Mouse (Mus musculus) left cerebral cortex, adult 8-10 months (tissue): ENCODE data around the gene Iqsec1. TPM values are rescaled to one million over a fixed set of nuclear protein-coding genes. Genes with fewer than 3 reads are reported as not detected.
A peak's percentile ranks its signal among the peaks of the same experiment; 100 is the strongest.

ENCODE experiments used
- DNase-seq, 2 experiments: peaks; one replicate each; pipeline ENCODE4 v3.0.0; 2022; ENCODE audit warnings: low spot score in 2 of 2
- total RNA-seq, 4 experiments: library from RNA; stranded (reverse); gene quantifications; 2 replicates each; pipeline ENCODE4 v1.2.4; 2022

Gene Iqsec1
- total RNA-seq, 4 experiments from 2014 or later: 334 to 403 (median 359) TPM

DNA sequence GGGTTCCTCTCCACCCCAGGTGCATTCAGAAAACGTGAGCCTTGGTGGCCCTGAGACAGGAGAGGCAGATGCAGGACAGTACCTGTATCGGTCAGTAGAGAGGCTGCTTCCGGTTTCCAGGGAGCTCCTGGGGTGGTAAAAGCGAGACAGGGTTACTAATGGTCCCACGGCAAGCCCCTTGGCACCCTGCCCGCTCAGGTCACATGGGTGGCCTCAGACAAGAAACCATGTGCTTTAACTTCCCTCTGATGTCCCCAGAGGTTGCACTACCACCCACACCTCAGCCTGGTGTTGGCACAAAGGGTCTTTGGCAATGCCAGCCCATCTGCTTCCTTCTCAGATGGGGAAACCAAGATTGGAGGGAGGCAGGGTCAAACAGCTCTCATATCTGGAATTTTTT is 201.4 kb downstream of the Iqsec1 start:
- DNase-seq: no peak

DNA sequence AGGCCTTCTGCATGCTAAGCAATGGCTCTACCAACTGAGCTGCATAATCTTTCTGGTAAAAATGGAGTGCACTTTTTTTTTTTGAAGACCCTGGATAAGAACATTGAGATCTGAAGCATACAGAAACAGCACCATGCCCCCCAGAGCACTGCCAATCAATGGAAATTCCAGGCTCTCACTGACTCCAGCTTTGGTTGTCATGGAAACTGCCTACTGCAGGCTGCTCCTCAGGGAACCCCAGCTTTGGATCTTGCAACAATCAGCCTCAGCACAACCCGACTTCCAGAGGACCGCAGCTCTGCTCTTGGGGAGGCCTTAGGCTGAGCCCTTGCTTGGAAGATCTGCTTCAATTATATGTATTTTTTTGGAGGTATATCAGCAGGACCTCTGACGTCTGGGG is 201.9 kb downstream of the Iqsec1 start:
- no peak for DNase-seq

DNA sequence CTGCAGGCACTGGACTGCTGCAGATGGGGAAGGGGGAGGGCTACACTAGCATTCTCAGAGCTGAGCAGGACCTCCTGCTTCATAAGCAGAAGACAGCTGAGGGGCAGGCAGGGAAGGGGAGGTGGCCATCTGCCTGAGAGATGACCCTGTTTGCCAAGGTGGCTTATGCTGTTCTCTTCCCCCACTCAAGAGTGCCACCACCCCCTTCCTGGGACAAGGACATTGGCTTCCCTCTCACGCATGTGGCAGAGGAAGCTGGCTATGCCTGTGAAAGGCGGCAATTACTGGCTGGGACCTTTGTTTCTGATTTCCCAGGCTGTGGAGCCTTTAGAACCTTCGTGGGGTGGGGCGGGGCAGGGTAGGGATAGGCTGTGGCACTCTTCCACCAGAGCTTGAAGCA is 204.5 kb downstream of the Iqsec1 start:
- DNase-seq: peak in 1 of 2 experiments; percentile 40

DNA sequence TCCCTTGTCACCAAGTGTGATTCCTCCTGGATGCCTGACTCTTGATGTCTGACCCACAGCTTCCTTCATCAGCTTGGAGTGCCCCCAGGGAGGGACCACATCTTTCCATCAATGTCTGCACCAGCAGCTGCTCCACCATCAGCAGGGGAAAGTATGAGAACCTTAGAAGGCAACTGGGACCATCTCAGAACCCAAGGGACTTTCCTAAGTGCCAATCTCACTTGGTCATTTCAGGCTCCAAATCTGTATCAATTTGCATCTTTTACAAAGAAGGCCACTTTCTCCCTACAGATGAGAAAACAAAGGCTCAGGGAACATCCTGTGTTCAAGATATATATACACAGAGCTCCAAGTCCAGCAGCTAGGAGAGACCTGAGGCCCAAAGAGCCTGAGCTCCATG is 205.3 kb downstream of the Iqsec1 start:
- DNase-seq: no peak

DNA sequence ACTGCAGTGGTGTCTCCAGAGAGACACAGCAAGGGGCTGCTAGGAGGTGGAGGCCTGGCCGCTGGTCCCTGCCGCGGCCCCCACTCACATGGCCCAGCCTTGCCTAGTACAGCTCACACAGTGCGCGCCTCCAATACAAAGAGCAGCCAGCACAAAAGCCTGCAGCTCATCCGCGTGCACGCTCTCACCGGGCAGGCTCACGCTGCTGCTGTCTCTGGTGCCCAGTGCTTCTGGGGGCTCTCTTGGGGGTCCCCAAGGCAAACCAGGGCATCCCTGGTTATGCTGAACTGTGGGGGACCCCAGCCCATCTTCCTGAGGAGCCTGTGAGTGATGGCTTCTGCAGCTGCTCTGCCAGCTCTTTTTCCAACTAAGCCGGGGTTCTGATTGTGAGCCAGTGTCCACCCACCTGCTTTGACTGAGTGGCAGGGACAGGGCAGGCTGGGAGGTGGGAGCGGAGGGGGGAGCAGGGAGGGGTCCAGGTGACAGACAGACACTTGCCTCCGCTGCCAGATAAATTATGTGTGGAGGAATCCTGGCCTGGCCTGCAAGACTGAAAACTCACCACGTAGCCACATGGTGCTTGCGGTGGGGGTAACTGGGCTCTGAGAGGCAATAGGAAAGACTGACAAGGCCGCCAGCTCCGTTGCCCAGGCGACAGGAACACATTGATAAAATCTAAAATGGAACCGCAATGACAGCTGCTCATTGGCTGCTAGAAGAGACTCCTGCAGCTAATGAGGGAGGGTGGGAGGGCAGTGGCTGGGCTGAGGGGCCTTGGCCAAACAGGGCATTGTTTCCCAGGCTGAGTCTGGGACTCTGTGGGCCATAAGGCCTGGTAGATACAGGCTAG is 206.3 kb downstream of the Iqsec1 start:
- DNase-seq: peak in 1 of 2 experiments; percentile 75

DNA sequence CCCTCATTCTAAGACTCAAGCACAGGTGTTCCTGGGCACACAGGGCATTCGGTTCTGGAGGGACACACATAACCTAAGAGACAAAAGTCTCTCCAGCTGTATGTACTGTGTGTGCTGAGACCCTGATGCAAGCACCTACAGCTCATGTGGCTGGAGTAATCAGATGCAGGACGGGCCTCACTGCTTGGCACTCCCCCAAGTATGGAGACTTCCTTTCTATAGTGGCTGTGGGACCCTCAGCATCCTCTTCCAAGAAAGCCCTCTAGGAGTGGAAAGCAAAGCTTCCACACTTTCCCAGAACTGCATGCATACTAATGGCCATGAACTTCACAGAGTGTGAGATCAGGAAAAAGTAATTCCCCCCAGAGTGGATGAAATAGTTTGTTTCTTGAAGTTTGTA is 208.0 kb downstream of the Iqsec1 start:
- DNase-seq: no peak

DNA sequence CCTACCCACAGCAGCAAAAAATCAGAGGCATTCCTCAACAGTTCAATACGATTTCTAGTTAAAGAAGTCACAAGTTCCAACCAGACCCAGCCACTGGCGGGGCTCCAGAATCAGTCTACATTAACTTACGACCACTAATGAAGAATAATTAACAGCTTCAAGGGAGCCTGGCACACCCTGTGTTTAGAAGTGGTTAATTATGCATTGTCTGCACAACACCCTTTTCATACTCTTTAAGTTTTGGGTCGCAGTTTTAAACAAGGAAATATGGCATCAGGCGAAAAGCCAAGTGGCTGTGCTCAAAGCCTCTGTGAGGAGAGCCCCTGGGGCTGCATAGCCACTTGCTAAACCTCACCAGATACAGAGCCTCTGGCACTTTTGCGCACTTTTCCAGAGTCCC is 209.6 kb downstream of the Iqsec1 start:
- no peak for DNase-seq

DNA sequence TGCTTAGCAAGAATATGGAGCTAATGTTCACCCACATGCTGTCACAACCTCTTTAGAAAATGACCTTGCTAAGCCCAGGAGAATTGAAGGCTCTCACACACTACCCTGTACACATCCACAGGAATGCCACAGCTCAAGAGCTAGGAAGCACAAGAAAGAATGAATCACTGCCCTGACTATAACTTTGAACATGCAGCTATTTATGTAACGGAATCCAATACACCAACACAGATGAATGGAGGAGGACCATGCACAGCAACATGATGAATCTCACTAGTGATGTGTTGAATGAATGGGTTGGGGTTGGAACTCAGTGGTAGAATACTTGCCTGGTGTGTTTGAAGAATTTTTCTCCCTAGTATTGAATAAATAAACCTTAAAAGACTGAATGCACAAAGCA is 211.2 kb downstream of the Iqsec1 start:
- no peak for DNase-seq

DNA sequence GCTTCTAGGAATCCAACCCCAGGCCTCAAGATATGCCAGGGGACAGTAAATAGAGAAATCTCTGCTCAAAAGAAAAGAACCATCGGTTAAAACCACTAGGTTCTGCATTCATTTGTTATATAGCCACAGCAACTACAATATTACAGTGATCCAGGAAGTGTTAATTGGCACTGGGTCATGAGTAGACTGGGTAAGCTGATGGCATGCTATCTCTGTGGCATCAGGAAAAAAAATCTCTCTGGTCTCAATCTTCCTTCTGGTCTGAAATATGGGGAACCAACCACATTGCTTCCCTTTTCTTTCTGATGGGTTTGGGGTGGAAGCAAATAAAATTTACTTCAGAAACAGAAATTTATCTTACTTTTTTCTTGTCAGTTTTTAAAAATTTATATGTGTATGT is 212.9 kb downstream of the Iqsec1 start:
- no peak for DNase-seq

DNA sequence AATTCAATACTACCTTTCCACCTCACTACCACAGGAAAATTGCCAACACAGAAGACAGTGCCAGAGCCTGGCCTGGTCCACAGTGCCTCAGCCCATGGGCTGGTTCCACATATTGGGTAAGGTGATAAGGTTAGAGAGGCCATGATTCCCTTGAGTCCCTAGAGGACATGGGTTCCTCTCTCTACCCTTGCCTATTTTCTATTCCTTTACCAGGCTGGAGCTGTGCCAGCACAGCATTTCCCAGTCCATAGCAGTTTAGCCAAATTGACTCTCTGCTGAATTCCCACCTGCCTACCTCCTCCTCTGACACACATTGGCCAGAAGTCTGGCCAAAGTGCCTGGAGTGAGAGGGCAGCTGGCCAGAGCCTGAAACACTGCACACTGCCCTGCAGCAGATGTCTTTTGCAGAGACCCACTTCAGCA is 214.7 kb downstream of the Iqsec1 start:
- DNase-seq: no peak

DNA sequence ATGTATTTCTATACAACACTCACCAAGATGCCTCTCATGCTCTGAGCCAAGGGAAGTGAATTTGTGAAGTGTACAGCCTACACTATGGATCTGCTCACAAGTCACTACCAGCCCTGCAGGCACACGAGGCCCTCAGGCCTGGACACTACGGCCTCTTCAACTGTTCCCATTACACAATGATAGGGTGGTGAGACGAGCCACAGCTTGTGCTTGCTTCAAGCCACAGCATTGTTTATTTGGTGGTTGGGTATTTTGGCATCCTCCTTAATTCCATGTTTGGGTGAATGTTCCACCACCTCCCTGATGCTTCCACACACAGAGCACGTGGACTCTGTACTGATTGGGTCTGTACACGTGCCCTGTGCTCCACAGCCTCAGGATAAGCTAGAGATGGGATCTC is 216.4 kb downstream of the Iqsec1 start:
- DNase-seq: no peak

DNA sequence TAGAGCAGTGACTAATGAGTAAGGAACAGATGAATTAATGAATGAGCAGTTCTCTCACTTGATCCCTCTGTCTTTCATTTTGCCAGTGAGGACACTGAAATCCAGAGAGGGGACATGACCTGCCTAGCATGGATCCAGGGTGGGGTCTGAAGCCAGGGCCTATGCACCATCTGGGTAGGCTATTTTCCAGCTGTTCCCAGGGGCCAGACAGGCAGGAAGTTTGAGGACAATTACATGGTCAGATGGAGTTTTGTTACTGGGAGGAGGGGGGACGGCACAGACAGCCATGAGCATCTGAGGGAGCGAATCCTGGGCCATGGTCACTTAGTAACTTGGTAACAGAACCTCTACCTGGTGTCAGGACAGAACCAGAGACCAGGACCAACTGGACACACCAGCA is 220.0 kb downstream of the Iqsec1 start:
- DNase-seq: no peak

DNA sequence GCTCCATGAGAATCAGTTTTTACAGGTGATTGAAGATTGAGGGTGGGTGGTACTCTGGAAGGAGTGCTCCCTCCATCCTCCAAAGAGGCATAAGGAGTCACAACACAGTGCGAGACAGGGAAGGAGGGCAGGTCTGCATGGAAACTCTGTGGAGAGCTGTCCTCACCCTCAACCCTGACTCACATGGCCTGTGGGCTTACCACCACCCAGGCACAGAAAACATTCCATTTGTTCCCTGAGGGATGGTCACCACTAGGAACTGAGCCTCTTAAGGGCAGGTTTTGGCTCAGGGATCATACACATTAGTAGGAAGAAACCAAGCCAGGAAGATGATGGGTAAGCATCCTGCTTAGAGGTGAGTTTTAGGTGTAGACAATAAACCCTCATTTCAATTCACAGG is 220.6 kb downstream of the Iqsec1 start:
- no peak for DNase-seq

DNA sequence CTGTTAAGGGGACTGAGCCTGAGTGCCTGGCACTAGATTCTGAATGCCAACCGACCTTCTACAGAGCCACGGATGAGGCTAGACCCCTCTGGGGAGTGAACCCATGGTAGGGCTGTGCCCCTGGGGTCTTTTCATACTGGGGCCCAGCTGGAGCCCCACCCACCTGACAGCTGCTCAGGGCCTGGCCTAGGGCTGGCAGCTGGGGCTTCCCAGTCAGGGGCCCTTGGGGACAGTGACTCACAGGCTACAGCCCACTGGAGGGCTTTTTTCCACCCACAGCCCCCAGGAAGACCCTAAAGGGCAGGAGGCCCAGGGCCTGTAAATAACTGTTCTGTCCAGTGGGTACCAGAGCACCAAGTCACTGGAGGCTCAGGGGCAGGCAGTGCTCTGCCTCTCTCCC is 223.7 kb downstream of the Iqsec1 start:
- DNase-seq: no peak

DNA sequence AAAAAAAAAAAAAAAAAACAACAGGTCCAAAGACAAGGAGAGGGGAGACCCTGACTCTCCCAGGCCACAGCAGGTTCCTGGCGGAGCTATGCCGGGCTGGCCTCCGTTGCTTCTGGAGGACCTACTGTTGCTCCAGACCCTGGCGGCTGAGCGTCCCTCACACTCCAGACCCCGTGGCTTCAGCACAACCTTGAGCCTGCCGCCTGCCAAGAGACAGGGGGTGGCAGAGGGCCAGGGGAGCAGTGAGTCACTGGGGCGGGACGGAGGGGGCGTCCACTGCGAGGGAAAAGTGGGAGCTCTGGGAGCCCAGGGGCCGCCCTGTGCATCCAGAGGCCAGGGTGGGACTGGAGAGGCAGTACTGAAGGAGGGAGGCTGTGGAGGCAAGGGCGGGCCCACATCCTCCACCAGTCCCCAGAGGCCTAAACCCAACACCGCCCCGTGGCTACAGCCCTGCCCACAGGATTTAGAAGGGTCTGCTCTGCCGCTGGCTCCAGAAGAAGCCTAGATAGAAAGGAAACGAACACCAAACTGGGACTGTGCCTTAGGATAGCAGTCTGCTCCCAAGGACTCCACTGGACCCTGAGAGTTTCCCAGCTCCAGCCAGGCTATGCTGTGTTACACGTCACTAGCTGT is 224.4 kb downstream of the Iqsec1 start:
- peak in 1 of 2 experiments; percentile 54 for DNase-seq

DNA sequence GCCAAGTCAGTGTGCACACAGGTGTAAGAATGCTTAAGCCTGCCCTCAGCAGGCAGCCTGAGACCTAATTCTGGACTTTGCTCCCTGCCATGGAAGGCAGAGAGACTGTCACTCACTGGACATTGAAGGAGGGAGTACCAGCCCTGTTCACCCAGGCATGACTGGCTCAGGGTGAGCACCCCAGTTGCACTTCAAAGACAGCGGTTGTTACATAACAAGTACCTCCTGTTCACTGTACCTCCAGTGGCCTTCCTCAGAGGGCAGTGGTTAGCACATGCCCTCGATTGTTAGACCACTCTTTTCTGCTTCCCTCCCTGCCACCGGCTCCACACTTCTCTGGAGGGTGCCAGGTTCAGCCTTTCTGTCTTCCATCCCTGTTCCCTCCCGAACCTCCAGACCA is 225.2 kb downstream of the Iqsec1 start:
- no peak for DNase-seq

DNA sequence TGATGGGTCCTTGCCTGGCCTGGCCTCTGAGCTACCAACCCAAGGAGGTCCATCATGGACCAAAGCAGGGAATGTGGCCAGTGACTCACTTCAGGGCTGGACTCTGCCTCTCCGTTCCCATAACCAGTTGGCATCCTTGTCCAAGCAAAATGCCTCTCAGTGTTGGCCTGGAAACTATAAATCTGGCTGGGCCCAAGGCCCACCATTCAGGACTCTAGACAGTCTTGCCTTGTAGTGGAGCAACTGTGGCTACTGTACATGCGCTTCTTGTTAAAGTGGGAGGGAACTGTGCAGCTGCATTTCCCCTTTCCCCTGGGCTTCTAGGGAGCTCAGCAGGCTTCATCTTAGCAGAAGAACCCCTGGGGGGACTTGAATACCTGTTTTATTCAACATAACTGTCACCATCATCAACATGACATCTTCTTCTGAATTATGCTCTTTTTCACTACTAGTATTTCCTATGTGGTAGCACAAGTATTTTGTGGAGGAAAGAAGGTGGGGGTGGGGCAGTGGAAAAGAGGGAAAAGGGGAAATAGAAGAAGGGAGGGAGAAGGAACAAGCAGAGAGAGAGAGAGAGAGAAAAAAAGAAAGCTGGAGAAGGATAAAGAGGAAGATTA is 226.3 kb downstream of the Iqsec1 start:
- no peak for DNase-seq

DNA sequence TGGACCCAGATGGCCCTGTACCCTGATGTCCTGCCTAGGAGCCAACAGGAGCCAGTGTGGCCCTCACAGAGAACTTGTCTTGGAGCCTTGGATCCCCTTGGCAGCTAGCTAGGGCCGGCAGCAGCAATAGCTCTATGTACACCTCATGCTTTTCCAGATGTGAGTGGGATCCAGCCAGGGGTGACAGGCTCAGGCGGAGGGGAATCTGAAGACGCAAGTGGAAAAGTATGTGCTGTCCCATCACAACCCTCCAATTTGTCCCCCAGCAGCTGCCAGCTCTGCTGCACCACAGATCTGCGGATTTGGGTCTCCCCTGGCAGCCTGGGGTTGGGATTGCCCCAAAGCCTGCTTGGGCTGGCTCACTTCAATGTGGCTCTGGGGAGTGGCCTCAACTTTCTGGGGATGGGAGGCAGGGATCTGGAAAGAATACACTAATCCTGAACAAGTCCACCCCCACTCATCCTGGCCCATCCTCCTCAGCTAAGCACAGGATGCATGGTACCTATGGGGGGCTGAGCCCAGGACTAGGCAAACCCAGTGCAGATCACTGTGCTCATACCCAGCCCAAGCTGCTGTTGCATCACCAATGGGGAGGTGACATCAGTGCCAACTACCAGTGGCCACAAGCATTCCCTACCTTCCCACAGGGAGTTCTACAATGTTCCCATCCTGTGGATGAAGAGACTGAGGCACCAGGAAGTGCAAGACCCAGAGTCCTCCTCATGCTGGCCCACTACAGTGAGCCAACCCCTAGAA is 227.0 kb downstream of the Iqsec1 start:
- no peak for DNase-seq

DNA sequence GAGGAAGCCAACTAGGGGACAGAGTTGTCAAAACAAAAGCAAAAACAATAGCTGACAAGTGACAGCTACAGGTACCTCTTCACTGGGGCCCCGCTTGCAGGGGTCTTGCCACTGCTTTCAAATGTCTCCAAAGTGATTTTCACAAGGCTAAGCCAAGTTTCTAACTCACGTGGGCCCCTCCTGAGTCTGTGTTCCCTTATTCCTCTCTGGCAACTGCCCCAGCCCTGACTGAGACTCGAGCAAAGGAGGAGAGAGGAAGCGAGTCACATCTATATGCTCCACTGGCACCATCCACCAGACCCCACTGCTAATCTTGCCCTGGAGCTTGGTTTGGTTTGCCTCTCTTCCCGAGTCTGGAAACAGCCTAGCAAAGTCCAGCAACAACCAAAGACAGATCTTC is 227.6 kb downstream of the Iqsec1 start:
- DNase-seq: no peak

DNA sequence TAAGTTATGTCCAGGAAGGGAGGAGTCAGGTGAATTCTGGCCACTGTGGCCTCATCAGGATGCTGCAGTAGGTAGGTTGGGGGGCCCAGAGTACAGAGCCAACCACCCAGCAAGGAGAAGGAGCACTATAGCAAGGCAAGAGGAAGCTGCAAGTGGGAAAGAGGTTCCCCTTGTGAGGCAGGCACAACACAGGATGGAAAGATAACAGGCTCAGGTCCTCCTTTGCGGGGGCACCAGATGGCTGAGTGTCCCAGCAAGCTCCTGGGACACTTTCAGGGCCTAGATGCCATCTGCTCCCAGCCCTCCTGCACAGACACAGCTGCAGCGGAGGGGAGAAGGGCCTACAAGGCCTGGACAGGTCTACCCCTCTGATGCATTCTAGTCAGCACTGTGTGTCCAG is 228.7 kb downstream of the Iqsec1 start:
- DNase-seq: no peak

DNA sequence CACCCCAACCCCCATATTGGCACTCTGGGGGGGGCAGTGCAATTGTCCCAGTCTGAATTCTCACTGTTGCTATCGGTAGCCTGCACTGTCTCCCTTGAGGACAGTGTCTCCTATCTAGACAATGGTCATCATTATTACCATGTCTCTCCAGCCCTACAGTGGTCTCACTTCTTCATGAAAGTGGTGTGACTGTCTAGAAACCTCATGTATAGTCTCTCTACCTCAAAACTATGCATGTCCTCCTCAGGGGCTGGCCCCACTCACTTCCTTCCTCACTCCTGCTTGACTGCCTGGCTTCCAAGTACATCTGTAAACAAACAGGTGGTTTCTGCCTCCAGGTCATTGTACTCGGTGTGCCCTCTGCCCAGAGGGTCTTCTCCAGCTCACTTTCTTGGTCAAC is 230.3 kb downstream of the Iqsec1 start:
- no peak for DNase-seq

DNA sequence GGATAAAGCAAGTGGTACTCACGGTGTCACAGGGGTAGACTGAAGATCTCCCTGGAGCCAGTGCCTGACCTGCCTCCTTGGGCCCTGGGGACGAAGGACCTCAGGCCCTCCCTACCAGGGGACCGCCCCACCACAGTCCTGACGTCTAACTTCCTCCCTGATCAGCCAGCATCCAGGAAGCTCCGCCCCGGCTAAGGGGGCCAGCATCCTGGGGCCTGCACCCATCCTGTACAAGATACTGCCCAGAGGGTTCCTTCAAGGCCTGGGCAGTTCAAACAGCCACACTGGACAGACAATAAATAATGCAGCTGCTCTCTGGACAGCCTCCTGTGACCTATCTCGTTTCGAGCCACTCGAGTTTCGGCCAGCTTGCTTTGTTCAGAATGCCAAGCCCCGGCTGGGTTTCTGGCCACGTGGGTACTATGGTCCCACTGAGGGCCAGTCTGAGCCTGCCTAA is 231.0 kb downstream of the Iqsec1 start:
- no peak for DNase-seq
